Mouse (Mus musculus): ENCODE data around the gene Tango2.

Tango2 gene

GRCm38 (mm10) chr16:18383045-18383726 is 35.3 kb upstream of the Tango2 start:
- no peak for DNase-seq (ENCODE audit: low spot score)

DNA sequence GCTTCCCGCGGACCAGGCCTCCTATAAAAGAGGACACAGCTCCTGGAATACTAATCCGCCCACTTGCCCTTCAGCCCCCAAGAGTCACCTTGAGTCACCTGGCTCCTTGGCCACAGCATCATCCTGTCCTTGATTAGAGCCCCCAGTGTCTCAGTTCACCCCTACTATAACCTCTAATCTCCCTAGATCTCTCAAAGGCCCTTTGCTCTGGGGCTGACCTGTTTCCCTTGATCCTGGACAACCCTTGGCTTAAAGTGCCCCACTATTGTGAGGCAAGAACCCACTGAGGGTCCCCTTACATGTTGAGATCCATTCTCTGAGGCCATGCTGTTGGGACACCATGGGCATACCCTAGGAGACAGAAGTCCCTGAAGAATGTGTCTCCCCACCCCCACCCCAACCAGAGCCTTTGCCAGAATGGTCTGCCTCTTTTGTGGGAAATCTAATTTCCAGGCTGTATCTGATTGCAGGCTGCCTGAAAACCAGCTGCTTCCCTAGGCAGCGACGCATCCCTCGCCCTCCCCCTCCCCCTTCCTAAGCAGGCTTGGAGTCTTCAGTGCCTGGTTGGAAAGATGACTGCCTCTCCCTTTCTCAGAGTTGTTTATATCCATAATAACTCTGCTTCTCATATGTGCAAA is 33.8 kb upstream of the Tango2 start:
- no peak for DNase-seq (ENCODE audit: low spot score)

DNA sequence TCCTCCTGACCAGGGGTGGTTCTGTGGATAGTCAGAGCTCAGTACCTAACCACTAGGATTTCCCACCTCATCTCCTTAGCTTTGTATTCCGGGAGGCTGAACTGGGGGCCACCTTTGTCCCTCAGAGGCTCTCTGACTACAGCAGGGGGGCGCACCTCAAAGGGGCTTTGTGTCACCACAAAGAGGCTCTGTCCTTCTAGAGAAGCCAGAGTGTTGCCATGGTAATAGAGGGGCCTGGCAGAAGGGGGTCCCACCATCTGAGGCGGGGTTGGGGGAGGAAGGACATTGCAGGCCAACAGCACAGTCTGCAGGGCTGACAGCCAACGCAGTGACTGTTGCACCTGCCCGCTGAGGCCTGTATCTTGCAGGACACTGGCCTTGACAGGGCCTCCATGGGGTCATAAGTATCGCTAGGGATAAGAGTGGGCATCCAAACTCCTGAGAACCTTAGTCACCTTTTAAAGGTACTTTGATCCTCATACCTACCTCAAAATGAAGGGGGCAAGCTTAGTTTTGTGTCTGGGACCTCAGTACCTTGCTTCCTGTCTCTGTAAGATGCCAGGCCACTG is 32.7 kb upstream of the Tango2 start:
- no peak for DNase-seq (ENCODE audit: low spot score)

- no peak for DNase-seq (ENCODE audit: low spot score)
Observed at GRCm38 (mm10) chr16:18379338-18380001, 31.6 kb upstream of the Tango2 start.

DNA sequence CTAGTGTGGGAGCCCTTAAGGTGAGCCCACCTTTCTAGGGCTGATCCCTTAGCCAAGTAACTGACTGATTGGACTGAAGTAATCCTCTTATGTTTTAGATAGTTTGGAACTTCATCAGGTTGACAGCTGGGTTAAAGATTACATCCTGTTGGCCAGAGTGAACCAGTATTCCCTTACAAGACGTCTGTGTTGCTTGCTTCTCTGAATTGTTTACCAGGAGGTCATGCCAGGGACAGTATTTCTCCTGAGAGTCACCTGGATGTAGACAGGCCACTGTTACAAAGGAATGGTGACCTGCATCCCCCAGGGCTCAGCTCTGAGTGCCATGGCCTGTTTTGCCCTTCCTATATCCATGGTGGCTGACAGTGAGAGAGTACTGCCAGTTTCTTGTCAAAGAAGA is 30.6 kb upstream of the Tango2 start:
- DNase-seq (ENCODE audit: low spot score) = no peak

- DNase-seq (ENCODE audit: low spot score) = no peak
Observed at GRCm38 (mm10) chr16:18377203-18377602, 29.3 kb upstream of the Tango2 start.

DNA sequence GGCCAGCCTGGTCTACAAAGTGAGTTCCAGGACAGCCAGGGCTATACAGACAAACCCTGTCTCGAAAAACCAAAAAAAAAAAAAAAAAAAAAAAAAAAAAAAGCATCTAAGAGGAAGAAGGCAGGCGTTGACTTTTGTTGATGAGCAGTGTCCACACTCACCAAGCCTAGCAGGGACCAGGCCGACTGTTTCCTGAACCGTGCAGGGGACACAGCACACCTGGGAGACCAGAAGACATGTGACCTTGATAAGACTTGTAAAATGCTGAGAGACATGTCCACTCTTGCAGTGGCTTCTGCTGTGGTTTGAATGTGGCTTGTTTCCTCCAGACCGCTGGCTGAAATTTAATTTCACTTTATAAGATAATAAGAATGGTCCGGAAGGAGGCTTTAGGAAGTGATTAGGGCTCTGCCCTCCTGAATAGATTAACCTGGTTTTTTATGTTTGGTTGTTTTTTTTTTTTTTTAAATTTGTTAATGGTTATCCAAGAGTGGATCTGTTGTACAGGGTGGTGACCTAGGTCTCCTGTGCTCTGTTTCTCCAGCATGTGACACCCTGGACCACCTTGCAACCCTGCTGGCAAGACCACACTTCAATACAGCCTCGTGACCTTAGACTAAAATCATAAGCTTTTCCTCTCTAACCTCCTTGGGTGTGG is 28.5 kb upstream of the Tango2 start:
- DNase-seq (ENCODE audit: low spot score) = no peak

DNA sequence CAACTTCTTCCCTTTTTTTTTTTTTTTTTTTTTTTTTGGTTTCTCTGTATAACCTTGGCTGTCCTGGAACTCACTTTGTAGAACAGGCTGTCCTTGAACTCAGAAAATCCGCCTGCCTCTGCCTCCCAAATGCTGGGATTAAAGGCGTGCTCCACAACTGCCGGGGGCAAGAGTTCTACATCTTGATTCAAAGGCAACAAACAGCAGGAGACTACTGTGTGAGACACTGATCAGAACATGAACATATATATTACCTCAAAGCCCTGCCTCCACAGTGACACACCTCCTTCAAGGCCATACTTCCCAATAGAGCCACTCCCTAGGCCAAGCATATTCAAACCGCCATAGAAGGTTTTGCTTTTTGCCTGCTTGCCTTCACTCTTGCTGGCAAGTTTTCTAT is 25.7 kb upstream of the Tango2 start:
- no peak for DNase-seq (ENCODE audit: low spot score)

- DNase-seq (ENCODE audit: low spot score) = no peak
Observed at GRCm38 (mm10) chr16:18370197-18370596, 22.3 kb upstream of the Tango2 start.

DNA sequence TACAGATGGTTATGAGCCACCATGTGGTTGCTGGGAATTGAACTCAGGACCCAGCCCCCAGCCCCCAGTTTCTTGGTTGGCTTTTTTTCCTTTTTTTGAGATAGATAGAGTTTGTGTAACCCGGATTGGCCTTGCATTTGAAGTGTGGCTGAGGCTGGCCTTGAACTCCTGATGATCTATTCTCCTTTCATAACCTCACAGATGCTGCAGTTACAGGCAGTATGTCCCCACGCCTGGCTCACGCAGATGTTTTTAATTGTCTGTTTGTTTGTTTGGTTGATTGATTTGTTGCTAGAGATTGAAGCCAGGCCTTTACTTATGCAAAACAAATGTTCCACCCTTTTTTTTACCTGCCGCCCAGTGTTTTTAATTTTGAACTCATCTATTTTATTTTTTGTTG is 18.9 kb upstream of the Tango2 start:
- DNase-seq (ENCODE audit: low spot score) = no peak

GRCm38 (mm10) chr16:18362948-18363347 is 15.0 kb upstream of the Tango2 start:
- DNase-seq (ENCODE audit: low spot score) = no peak

GRCm38 (mm10) chr16:18360151-18360805 is 12.4 kb upstream of the Tango2 start:
- DNase-seq (ENCODE audit: low spot score) = no peak

GRCm38 (mm10) chr16:18357977-18358376 is 10.1 kb upstream of the Tango2 start:
- DNase-seq (ENCODE audit: low spot score) = no peak

DNA sequence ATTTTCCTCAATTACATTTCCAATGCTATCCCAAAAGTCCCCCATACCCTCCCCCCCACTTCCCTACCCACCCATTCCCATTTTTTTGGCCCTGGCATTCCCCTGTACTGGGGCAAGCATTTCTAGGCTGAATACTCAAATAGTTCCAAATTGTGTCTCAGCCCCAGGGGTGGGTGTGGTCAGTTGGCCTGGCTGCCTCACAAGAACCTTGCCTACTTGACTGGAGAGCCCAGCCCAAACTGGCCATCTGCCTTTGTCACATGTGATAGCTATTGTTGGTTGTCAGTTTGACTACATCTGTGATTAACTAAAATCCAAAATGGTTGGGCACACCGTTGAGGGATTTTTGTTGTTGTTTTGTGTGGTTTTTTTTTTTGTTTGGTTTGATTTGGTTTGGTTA is 9.1 kb upstream of the Tango2 start:
- DNase-seq (ENCODE audit: low spot score) = no peak

DNA sequence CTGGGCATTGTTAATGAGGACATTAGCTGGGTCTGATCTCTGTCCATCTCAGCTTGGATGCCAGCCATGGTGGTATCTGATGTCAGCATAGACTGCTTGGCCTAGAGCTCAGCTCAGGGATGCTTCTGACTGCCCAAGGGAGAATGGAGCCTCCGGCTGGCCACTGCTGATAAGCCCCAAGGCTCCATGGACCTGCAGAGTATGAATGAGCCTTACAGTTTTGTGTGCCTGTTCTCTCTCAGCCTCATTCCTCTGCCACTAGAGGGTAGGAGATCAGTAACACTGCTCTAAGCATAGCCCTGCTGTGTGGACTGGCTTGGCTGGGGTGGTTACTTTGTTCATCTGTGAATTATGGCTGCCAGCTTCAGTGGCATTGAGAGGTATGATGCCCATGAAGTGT is 5.2 kb upstream of the Tango2 start:
- DNase-seq (ENCODE audit: low spot score) = no peak

GRCm38 (mm10) chr16:18351313-18352055 is 3.6 kb upstream of the Tango2 start:
- no peak for DNase-seq (ENCODE audit: low spot score)

DNA sequence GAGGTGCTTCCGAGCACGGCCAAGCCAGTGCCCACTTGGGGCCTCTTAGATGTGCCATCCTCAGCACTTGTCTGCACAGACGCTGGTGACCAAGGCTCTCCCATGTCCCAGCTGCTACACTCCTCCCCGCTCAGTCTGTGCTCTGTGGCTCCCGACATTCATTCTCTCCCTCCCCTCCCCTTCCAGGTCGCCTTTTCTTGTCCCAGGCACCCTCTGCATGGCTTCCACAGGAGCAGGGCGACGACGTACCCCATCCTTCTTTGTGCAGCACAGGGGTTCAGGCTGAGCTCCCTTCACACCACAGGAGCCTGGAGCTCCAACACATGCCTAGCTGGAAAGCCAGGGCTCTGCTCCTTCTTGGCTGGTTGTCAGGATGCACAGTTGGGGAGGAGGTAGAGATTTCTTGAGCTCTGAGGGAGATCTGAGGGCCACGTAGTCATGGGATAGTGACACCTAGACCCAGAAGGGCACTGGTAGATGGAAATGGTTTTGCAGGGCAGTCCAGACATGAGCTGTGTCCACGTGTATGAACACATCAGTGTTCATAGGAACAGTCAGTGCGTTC is 1.9 kb upstream of the Tango2 start:
- DNase-seq (ENCODE audit: low spot score) = no peak

GRCm38 (mm10) chr16:18348601-18349175 is 785 bp upstream of the Tango2 start:
- DNase-seq (ENCODE audit: low spot score) = no peak

DNA sequence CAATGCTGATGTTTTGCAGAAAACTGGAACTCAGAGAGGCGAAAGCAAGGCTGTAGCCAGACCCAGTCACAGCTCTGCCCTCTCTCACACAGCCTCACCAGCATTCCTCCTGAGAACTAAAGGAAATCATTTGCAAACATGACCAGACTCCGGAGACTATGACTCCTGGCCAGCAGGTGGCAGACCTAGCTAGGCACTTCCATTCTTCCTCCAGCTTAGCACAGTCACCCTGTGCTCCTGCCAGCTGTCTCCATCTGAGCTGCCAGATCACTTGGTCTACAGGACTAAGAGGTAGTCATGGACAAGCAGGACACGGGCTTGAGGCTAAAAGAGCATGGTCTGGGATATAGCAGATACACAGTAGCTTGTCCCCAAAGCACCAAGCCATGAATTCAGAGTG is 2.7 kb downstream of the Tango2 start:
- peak; percentile 51 for DNase-seq (ENCODE audit: low spot score)

DNA sequence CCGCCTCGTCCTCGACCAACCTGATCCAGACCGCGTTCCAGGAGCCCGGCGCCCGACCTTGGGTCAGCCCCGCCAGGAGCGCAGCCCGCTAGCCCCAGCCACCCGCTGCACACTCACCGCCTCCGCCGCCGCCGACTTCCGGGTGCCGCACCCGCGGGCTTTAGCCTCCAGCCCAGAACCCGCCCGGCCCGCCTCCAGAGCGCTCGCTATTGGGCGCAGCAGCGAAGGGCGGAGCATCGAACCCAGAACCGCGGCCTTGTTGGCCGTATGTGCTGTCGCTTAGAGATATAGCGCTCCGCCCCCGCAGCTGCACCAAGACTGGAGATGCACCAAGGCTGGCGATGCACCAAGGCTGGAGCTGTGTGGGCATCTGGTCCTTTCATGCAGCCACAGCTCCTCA is 4.1 kb downstream of the Tango2 start:
- DNase-seq (ENCODE audit: low spot score) = peak; percentile 91
